8 mouse cellular contexts compared by ENCODE assay signal in genomic region chr9:50500974-50501501, GRCm38 (mm10). TPM values are rescaled to one million over a fixed set of nuclear protein-coding genes. Genes with fewer than 3 reads are reported as not detected.
DNase-seq lines count a peak whose midpoint lies in the region; ATAC-seq and TF ChIP-seq lines count a peak whose summit lies in the region.

No protein-coding gene starts in this region.

- no peaks in the 10 kb centered on the region for H3K36me3 ChIP-seq in embryonic facial prominence, embryonic 11.5 days (replicated peaks; ENCODE audit: control insufficient read depth, insufficient read depth, low read depth, low read length)
- no peaks in the 10 kb centered on the region for H3K36me3 ChIP-seq in hindbrain, embryonic 15.5 days
- H3K36me3 ChIP-seq in midbrain, embryonic 11.5 days (ENCODE audit: control insufficient read depth, insufficient read depth, low read length): no peaks in the 10 kb centered on the region

- no peak for TF ChIP-seq POLR2A in lung, adult 2 months (IDR thresholded peaks at IDR 0.05; ENCODE audit: borderline replicate concordance, extremely low read depth, low read depth, low read length)

- H3K27me3 ChIP-seq in embryonic facial prominence, embryonic 11.5 days (ENCODE audit: control insufficient read depth, insufficient read depth, low read length): no peaks in the 10 kb centered on the region
- no peaks in the 10 kb centered on the region for H3K27me3 ChIP-seq in hindbrain, embryonic 15.5 days
- no peaks in the 10 kb centered on the region for H3K27me3 ChIP-seq in midbrain, embryonic 11.5 days (ENCODE audit: control insufficient read depth, insufficient read depth, low read length)

- H3K4me3 ChIP-seq in lung, adult 2 months (replicated peaks; ENCODE audit: extremely low read depth, low read depth, low read length): no peak overlapping the region
- H3K4me3 ChIP-seq in embryonic facial prominence, embryonic 11.5 days (ENCODE audit: low read depth, low read length): peak overlapping the region; percentile 19
- peak overlapping the region; percentile 33 for H3K4me3 ChIP-seq in hindbrain, embryonic 15.5 days
- H3K4me3 ChIP-seq in midbrain, embryonic 11.5 days (ENCODE audit: low read depth, low read length): peak overlapping the region; percentile 18; the same call in 1 of the 2 replicates

- 18% methylated on average over 14 of the region's 14 CpGs for WGBS in lung, adult 2 months
- WGBS in embryonic facial prominence, embryonic 11.5 days: 23% methylated on average over 14 of the region's 14 CpGs
- 26% methylated on average over 14 of the region's 14 CpGs for WGBS in hindbrain, embryonic 15.5 days
- 30% methylated on average over 14 of the region's 14 CpGs for WGBS in midbrain, embryonic 11.5 days

- no peak for TF ChIP-seq CTCF in lung, adult 2 months (IDR thresholded peaks at IDR 0.05; ENCODE audit: insufficient read depth, low read length)

- ATAC-seq in embryonic facial prominence, embryonic 11.5 days (replicated peaks; ENCODE audit: insufficient number of reproducible peaks, low FRiP score, low TSS enrichment, low read depth): 0 out of 2 replicates have a peak, but pooled peaks have one; percentile 82
- peak; percentile 88 for ATAC-seq in hindbrain, embryonic 15.5 days (ENCODE audit: low FRiP score, low read depth)
- ATAC-seq in midbrain, embryonic 11.5 days (ENCODE audit: low FRiP score): peak; percentile 77

- H3K4me1 ChIP-seq in lung, adult 2 months (ENCODE audit: control insufficient read depth, insufficient read depth, low read length): no peaks in the 10 kb centered on the region
- no peaks in the 10 kb centered on the region for H3K4me1 ChIP-seq in embryonic facial prominence, embryonic 11.5 days (ENCODE audit: control insufficient read depth, insufficient read depth, low read length)
- peaks cover 11% of the 10 kb centered on the region; the same call in 1 of the 2 replicates for H3K4me1 ChIP-seq in hindbrain, embryonic 15.5 days (replicated peaks)
- peaks cover 3% of the 10 kb centered on the region for H3K4me1 ChIP-seq in midbrain, embryonic 11.5 days (ENCODE audit: control insufficient read depth, insufficient read depth, low read length)

- no peak overlapping the region for H3K27ac ChIP-seq in embryonic facial prominence, embryonic 11.5 days (replicated peaks; ENCODE audit: low read depth, low read length)
- peak overlapping the region; percentile 53 for H3K27ac ChIP-seq in hindbrain, embryonic 15.5 days (replicated peaks)
- no peak overlapping the region for H3K27ac ChIP-seq in midbrain, embryonic 11.5 days (ENCODE audit: low read depth, low read length)

- no peaks in the 10 kb centered on the region for H3K9me3 ChIP-seq in embryonic facial prominence, embryonic 11.5 days (replicated peaks; ENCODE audit: control insufficient read depth, low read length)
- H3K9me3 ChIP-seq in hindbrain, embryonic 15.5 days: no peaks in the 10 kb centered on the region
- H3K9me3 ChIP-seq in midbrain, embryonic 11.5 days (ENCODE audit: control insufficient read depth, low read length): no peaks in the 10 kb centered on the region

- DNase-seq in lung, postnatal 10 days: peak; percentile 52
- DNase-seq in lung, adult 2 months: no peak
- DNase-seq in embryonic facial prominence, embryonic 11.5 days (ENCODE audit: low spot score): peak; percentile 82
- peak; percentile 89 for DNase-seq in midbrain, embryonic 11.5 days (ENCODE audit: low spot score, missing footprints)
- DNase-seq in adrenal gland, postnatal 4 days (ENCODE audit: low spot score in 2 of 2): no peak
- DNase-seq in gastrocnemius, postnatal 25 days: no peak
- DNase-seq in layer of hippocampus, adult 9-10 months (ENCODE audit: low spot score): no peak

- H3K4me2 ChIP-seq in embryonic facial prominence, embryonic 11.5 days (ENCODE audit: low read depth, low read length): peak overlapping the region; percentile 2
- H3K4me2 ChIP-seq in hindbrain, embryonic 15.5 days: peak overlapping the region; percentile 51
- peak overlapping the region; percentile 37 for H3K4me2 ChIP-seq in midbrain, embryonic 11.5 days

- peak overlapping the region; percentile 41; the same call in 1 of the 2 replicates for H3K9ac ChIP-seq in embryonic facial prominence, embryonic 11.5 days (replicated peaks; ENCODE audit: low read length)
- 0 out of 2 replicates have a peak overlapping the region, but pooled peaks have one; percentile 14 for H3K9ac ChIP-seq in hindbrain, embryonic 15.5 days
- 0 out of 2 replicates have a peak overlapping the region, but pooled peaks have one; percentile 35 for H3K9ac ChIP-seq in midbrain, embryonic 11.5 days (ENCODE audit: low read length)

RNA-seq across cellular contexts. Expression of gene Plet1, which starts 6.7 kb away (rescaled TPM):
- 53.4 and 55.7 TPM in 2 replicates for polyA plus RNA-seq in lung, adult 2 months (2012; rRNA removed)
- 0.32 and 0.49 TPM in 2 replicates for polyA plus RNA-seq in embryonic facial prominence, embryonic 11.5 days (2014; fragmentation: Nextera tagmentation; extraction: Ambion mirVana)
- 0.51 and 0.52 TPM in 2 replicates for polyA plus RNA-seq in hindbrain, embryonic 15.5 days (2015; fragmentation: Nextera tagmentation; extraction: Ambion mirVana)
- polyA plus RNA-seq in midbrain, embryonic 11.5 days (2014; fragmentation: Nextera tagmentation; extraction: Ambion mirVana): 0.52 and 0.78 TPM in 2 replicates
- 1 to 10 TPM in 1 of 2 experiments, under 1 TPM in 1; 0.25 to 3.2 TPM for total RNA-seq in adrenal gland, postnatal 4 days (2021)
- not detected for total RNA-seq in gastrocnemius, postnatal 25 days (2021)

RNA-seq across cellular contexts. Expression of gene Pts, which starts 27.5 kb away (rescaled TPM):
- 30.6 and 33.1 TPM in 2 replicates for polyA plus RNA-seq in lung, adult 2 months (2012; rRNA removed)
- polyA plus RNA-seq in embryonic facial prominence, embryonic 11.5 days (2014; fragmentation: Nextera tagmentation; extraction: Ambion mirVana): 59.7 and 64.6 TPM in 2 replicates
- 108 TPM in 2 replicates for polyA plus RNA-seq in hindbrain, embryonic 15.5 days (2015; fragmentation: Nextera tagmentation; extraction: Ambion mirVana)
- 76.8 and 88.0 TPM in 2 replicates for polyA plus RNA-seq in midbrain, embryonic 11.5 days (2014; fragmentation: Nextera tagmentation; extraction: Ambion mirVana)
- 10 to 100 TPM; 71.9 to 77.2 TPM for total RNA-seq in adrenal gland, postnatal 4 days (2021)
- total RNA-seq in gastrocnemius, postnatal 25 days (2021): 10 to 100 TPM in 1 of 2 experiments, 1 to 10 TPM in 1; 8.5 to 11.2 TPM

RNA-seq across cellular contexts. Expression of gene Il18, which starts 53.6 kb away (rescaled TPM):
- polyA plus RNA-seq in lung, adult 2 months (2012; rRNA removed): 10.1 and 17.4 TPM in 2 replicates
- 2.4 and 3.3 TPM in 2 replicates for polyA plus RNA-seq in embryonic facial prominence, embryonic 11.5 days (2014; fragmentation: Nextera tagmentation; extraction: Ambion mirVana)
- polyA plus RNA-seq in hindbrain, embryonic 15.5 days (2015; fragmentation: Nextera tagmentation; extraction: Ambion mirVana): 17.2 and 26.3 TPM in 2 replicates
- polyA plus RNA-seq in midbrain, embryonic 11.5 days (2014; fragmentation: Nextera tagmentation; extraction: Ambion mirVana): 20.6 and 23.2 TPM in 2 replicates
- total RNA-seq in adrenal gland, postnatal 4 days (2021): 1 to 10 TPM; 5.6 to 6.3 TPM
- under 1 TPM; 0.43 to 0.75 TPM for total RNA-seq in gastrocnemius, postnatal 25 days (2021)

RNA-seq across cellular contexts. Expression of gene Bco2, which starts 53.9 kb away (rescaled TPM):
- 0.53 and 0.70 TPM in 2 replicates for polyA plus RNA-seq in lung, adult 2 months (2012; rRNA removed)
- polyA plus RNA-seq in embryonic facial prominence, embryonic 11.5 days (2014; fragmentation: Nextera tagmentation; extraction: Ambion mirVana): 0.13 and 0.47 TPM in 2 replicates
- polyA plus RNA-seq in hindbrain, embryonic 15.5 days (2015; fragmentation: Nextera tagmentation; extraction: Ambion mirVana): 0.47 and 0.60 TPM in 2 replicates
- 0.29 and 0.40 TPM in 2 replicates for polyA plus RNA-seq in midbrain, embryonic 11.5 days (2014; fragmentation: Nextera tagmentation; extraction: Ambion mirVana)
- total RNA-seq in adrenal gland, postnatal 4 days (2021): 1 to 10 TPM; 2.3 to 4.1 TPM
- under 1 TPM; 0.28 to 0.40 TPM for total RNA-seq in gastrocnemius, postnatal 25 days (2021)

Comparison
In these comparisons a context has a peak if more than half of its experiments do, and no peak if none do; other contexts are left out.
1. DNase-seq: peak in lung, postnatal 10 days (single experiment), embryonic facial prominence, embryonic 11.5 days (single experiment) and midbrain, embryonic 11.5 days (single experiment); none in lung, adult 2 months (single experiment), adrenal gland, postnatal 4 days (0 of 2), gastrocnemius, postnatal 25 days (single experiment) and layer of hippocampus, adult 9-10 months (single experiment).
2. RNA of gene Plet1, which starts 6.7 kb away (polyA plus RNA-seq): 53.4 to 55.7 TPM in lung, adult 2 months; 0.52 to 0.78 TPM in midbrain, embryonic 11.5 days, 0.51 to 0.52 TPM in hindbrain, embryonic 15.5 days and 0.32 to 0.49 TPM in embryonic facial prominence, embryonic 11.5 days; every median in the first group is over 10 times any median in the second.
3. Peak in every context shown above with its lines, with median percentiles within 50 percentile points of each other: ATAC-seq, H3K4me2 ChIP-seq and H3K9ac ChIP-seq.